Mouse (Mus musculus): ENCODE results near the gene Olfr1204. TPM values are rescaled to one million over a fixed set of nuclear protein-coding genes. Genes with fewer than 3 reads are reported as not detected.

Gene Olfr1204
- not detected for polyA plus RNA-seq (2014; fragmentation: Illumina TruSeq; extraction: RNeasy Lipid Tissue Mini Kit (QIAGEN cat#74804); ENCODE audit: low read depth, low replicate concordance)

DNA sequence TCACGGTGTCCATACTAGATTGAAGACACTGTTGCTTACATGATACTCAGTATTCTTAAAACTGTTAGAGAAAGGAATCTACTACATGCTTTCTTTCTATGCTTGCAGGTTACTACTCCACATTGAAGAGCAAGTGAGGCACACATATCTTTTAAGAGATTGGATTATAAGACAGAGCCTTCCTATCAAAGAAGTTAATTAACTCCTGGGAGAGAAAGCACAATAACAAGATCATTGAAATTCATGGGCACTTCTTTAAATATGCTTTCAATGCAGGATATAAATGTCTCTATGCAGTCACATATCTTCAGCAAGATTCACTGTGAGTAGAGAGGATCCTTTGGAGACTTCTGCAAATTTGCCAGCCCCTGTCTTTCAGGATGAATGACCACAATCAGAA lies at the start of gene Olfr1204:
Gene Olfr1204 (plus strand): TSS at position 301 of the 400 bp plus-strand sequence.

DNA sequence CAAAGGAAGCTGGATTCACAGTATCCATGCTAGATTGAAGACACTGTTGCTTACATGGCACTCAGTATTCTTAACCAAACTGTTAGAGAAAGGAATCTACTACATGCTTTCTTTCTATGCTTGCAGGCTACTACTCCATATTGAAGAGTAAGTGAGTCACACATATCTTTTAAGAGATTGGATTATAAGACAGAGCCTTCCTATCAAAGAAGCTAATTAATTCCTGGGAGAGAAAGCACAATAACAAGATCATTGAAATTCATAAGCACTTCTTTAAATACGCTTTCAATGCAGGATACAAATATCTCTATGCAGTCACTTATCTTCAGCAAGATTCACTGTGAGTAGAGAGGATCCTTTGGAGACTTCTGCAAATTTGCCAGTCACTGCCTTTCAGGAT lies 34.9 kb upstream of the Olfr1204 start, which contains the start of gene Olfr1202:
Gene Olfr1202 (plus strand): TSS at position 301 of the 400 bp plus-strand sequence.

DNA sequence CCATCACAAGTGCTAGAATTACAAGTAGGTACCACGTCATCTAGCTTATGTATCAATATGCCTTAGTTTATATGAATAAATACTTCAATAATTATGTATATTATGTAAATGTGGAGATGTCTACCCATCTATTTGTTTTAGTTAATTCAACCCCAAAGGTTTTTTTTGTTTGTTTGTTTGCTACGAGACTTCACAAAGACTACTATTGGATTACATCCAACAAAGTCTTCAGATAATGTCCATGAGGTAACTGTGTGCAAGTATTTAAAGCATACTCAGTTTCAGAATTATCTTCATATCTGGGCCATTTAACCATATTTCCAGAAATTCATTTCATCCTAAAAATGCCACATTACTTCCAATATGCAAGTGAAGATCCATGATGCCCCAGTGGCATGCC lies 19.7 kb upstream of the Olfr1204 start, which contains the start of gene Olfr1205:
Gene Olfr1205 (plus strand): TSS at position 301 of the 400 bp plus-strand sequence.

DNA sequence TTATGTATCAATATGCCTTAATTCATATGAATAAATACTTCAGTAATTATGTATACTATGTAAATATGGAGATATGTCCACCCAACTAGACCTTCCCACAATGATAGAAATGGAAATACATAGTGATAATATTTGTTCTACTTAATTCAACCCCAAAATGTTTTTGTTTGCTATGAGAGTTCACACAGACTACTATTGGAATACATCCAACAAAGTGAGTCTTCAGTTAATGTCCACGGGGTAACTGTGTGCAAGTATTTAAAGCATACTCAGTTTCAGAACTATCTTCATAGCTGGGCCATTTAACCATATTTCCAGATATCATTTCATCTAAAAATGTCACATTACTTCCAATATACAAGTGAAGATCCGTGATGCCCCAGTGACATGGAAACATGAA lies 13.8 kb downstream of the Olfr1204 start, which contains the start of gene Olfr1206:
Gene Olfr1206 (plus strand): TSS at position 301 of the 400 bp plus-strand sequence.

DNA sequence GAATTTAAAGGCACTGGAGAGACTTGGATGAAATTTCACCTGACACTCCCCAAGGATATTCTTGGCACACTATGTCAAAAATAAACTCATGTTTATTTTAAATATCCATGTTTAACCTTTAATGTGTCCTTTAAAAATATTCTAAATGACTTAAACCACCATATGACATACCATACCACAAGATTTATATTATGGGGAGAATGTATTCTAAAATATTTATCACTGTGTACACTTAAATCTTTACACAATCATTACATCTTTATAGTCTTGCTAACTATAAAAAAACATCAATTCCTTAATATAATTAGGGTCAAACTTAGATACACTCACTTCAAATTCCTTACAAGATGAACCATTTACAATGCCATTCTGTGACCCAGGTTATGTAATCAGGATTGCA lies 53.1 kb downstream of the Olfr1204 start, which contains the start of gene Olfr1208:
Gene Olfr1208 (minus strand): TSS at position 101 of the 400 bp plus-strand sequence.

Other genes with a start within 250 kb of the Olfr1204 start
- not detected for gene Olfr1191-ps1, start 208.8 kb upstream of the Olfr1204 start, polyA plus RNA-seq (2014; fragmentation: Illumina TruSeq; extraction: RNeasy Lipid Tissue Mini Kit (QIAGEN cat#74804); ENCODE audit: low read depth, low replicate concordance)
- gene Olfr1192-ps1, start 200.8 kb upstream of the Olfr1204 start, polyA plus RNA-seq (2014; fragmentation: Illumina TruSeq; extraction: RNeasy Lipid Tissue Mini Kit (QIAGEN cat#74804); ENCODE audit: low read depth, low replicate concordance), result not detected
- not detected for gene Olfr1193, start 173.7 kb upstream of the Olfr1204 start, polyA plus RNA-seq (2014; fragmentation: Illumina TruSeq; extraction: RNeasy Lipid Tissue Mini Kit (QIAGEN cat#74804); ENCODE audit: low read depth, low replicate concordance)
- gene Olfr1195, start 160.1 kb upstream of the Olfr1204 start, polyA plus RNA-seq (2014; fragmentation: Illumina TruSeq; extraction: RNeasy Lipid Tissue Mini Kit (QIAGEN cat#74804); ENCODE audit: low read depth, low replicate concordance), result not detected
- gene Olfr1196, start 144.7 kb upstream of the Olfr1204 start, polyA plus RNA-seq (2014; fragmentation: Illumina TruSeq; extraction: RNeasy Lipid Tissue Mini Kit (QIAGEN cat#74804); ENCODE audit: low read depth, low replicate concordance), result not detected
- not detected for gene Olfr1197, start 116.9 kb upstream of the Olfr1204 start, polyA plus RNA-seq (2014; fragmentation: Illumina TruSeq; extraction: RNeasy Lipid Tissue Mini Kit (QIAGEN cat#74804); ENCODE audit: low read depth, low replicate concordance)
- not detected for gene Olfr1198, start 97.9 kb upstream of the Olfr1204 start, polyA plus RNA-seq (2014; fragmentation: Illumina TruSeq; extraction: RNeasy Lipid Tissue Mini Kit (QIAGEN cat#74804); ENCODE audit: low read depth, low replicate concordance)
- not detected for gene Olfr1199, start 88.8 kb upstream of the Olfr1204 start, polyA plus RNA-seq (2014; fragmentation: Illumina TruSeq; extraction: RNeasy Lipid Tissue Mini Kit (QIAGEN cat#74804); ENCODE audit: low read depth, low replicate concordance)
- gene Olfr1200, start 78.8 kb upstream of the Olfr1204 start, polyA plus RNA-seq (2014; fragmentation: Illumina TruSeq; extraction: RNeasy Lipid Tissue Mini Kit (QIAGEN cat#74804); ENCODE audit: low read depth, low replicate concordance), result not detected
- not detected for gene Olfr1201, start 56.3 kb upstream of the Olfr1204 start, polyA plus RNA-seq (2014; fragmentation: Illumina TruSeq; extraction: RNeasy Lipid Tissue Mini Kit (QIAGEN cat#74804); ENCODE audit: low read depth, low replicate concordance)
- not detected for gene Olfr1202, start 34.8 kb upstream of the Olfr1204 start, polyA plus RNA-seq (2014; fragmentation: Illumina TruSeq; extraction: RNeasy Lipid Tissue Mini Kit (QIAGEN cat#74804); ENCODE audit: low read depth, low replicate concordance)
- not detected for gene Olfr1205, start 19.6 kb upstream of the Olfr1204 start, polyA plus RNA-seq (2014; fragmentation: Illumina TruSeq; extraction: RNeasy Lipid Tissue Mini Kit (QIAGEN cat#74804); ENCODE audit: low read depth, low replicate concordance)
- not detected for gene Olfr1206, start 13.9 kb downstream of the Olfr1204 start, polyA plus RNA-seq (2014; fragmentation: Illumina TruSeq; extraction: RNeasy Lipid Tissue Mini Kit (QIAGEN cat#74804); ENCODE audit: low read depth, low replicate concordance)
- gene Olfr1208, start 53.0 kb downstream of the Olfr1204 start, polyA plus RNA-seq (2014; fragmentation: Illumina TruSeq; extraction: RNeasy Lipid Tissue Mini Kit (QIAGEN cat#74804); ENCODE audit: low read depth, low replicate concordance), result not detected
- not detected for gene Olfr1209, start 65.9 kb downstream of the Olfr1204 start, polyA plus RNA-seq (2014; fragmentation: Illumina TruSeq; extraction: RNeasy Lipid Tissue Mini Kit (QIAGEN cat#74804); ENCODE audit: low read depth, low replicate concordance)
- not detected for gene Olfr1211, start 88.8 kb downstream of the Olfr1204 start, polyA plus RNA-seq (2014; fragmentation: Illumina TruSeq; extraction: RNeasy Lipid Tissue Mini Kit (QIAGEN cat#74804); ENCODE audit: low read depth, low replicate concordance)
- not detected for gene Olfr1212, start 104.7 kb downstream of the Olfr1204 start, polyA plus RNA-seq (2014; fragmentation: Illumina TruSeq; extraction: RNeasy Lipid Tissue Mini Kit (QIAGEN cat#74804); ENCODE audit: low read depth, low replicate concordance)
- not detected for gene Gm13762, start 131.0 kb downstream of the Olfr1204 start, polyA plus RNA-seq (2014; fragmentation: Illumina TruSeq; extraction: RNeasy Lipid Tissue Mini Kit (QIAGEN cat#74804); ENCODE audit: low read depth, low replicate concordance)
- gene Olfr1214, start 143.4 kb downstream of the Olfr1204 start, polyA plus RNA-seq (2014; fragmentation: Illumina TruSeq; extraction: RNeasy Lipid Tissue Mini Kit (QIAGEN cat#74804); ENCODE audit: low read depth, low replicate concordance), result not detected
- gene Olfr1215, start 157.7 kb downstream of the Olfr1204 start, polyA plus RNA-seq (2014; fragmentation: Illumina TruSeq; extraction: RNeasy Lipid Tissue Mini Kit (QIAGEN cat#74804); ENCODE audit: low read depth, low replicate concordance), result not detected
- gene Olfr1216, start 169.0 kb downstream of the Olfr1204 start, polyA plus RNA-seq (2014; fragmentation: Illumina TruSeq; extraction: RNeasy Lipid Tissue Mini Kit (QIAGEN cat#74804); ENCODE audit: low read depth, low replicate concordance), result not detected
- not detected for gene Olfr1217, start 182.8 kb downstream of the Olfr1204 start, polyA plus RNA-seq (2014; fragmentation: Illumina TruSeq; extraction: RNeasy Lipid Tissue Mini Kit (QIAGEN cat#74804); ENCODE audit: low read depth, low replicate concordance)
- not detected for gene Olfr1218, start 211.9 kb downstream of the Olfr1204 start, polyA plus RNA-seq (2014; fragmentation: Illumina TruSeq; extraction: RNeasy Lipid Tissue Mini Kit (QIAGEN cat#74804); ENCODE audit: low read depth, low replicate concordance)
- not detected for gene Olfr1219, start 234.2 kb downstream of the Olfr1204 start, polyA plus RNA-seq (2014; fragmentation: Illumina TruSeq; extraction: RNeasy Lipid Tissue Mini Kit (QIAGEN cat#74804); ENCODE audit: low read depth, low replicate concordance)

Data from heart, adult 10 weeks (tissue).